Mouse (Mus musculus): ENCODE results near the gene Amy2a2. TPM values are rescaled to one million over a fixed set of nuclear protein-coding genes. Genes with fewer than 3 reads are reported as not detected.

Amy2a2 gene
- polyA plus RNA-seq (2017; shearing (Covaris generic)) = not detected

GRCm38 (mm10) chr3:113356558-113356957 is at the start of gene Amy2a2:
Gene Amy2a2, minus strand, starts transcription at chr3:113356658.

GRCm38 (mm10) chr3:113323952-113324351 is 32.5 kb downstream of the Amy2a2 start, which contains the start of gene Amy2a3:
Gene Amy2a3, minus strand, starts transcription at chr3:113324052.

Other genes starting within 250 kb of the Amy2a2 start
- not detected for gene Amy2a5, start 97.8 kb downstream of the Amy2a2 start, polyA plus RNA-seq (2017; shearing (Covaris generic))
- gene Amy2a4, start 65.2 kb downstream of the Amy2a2 start, polyA plus RNA-seq (2017; shearing (Covaris generic)) = not detected
- gene Amy2a3, start 32.6 kb downstream of the Amy2a2 start, polyA plus RNA-seq (2017; shearing (Covaris generic)) = not detected
- gene Amy2a1, start 175.8 kb upstream of the Amy2a2 start, polyA plus RNA-seq (2017; shearing (Covaris generic)) = not detected